Mouse (Mus musculus): ENCODE measurements around the gene Ncam1.

The Ncam1 gene

GRCm38 (mm10) chr9:49509628-49510027 is 289.1 kb downstream of the Ncam1 start:
- DNase-seq (ENCODE audit: low read depth, low spot score): no peak

DNA sequence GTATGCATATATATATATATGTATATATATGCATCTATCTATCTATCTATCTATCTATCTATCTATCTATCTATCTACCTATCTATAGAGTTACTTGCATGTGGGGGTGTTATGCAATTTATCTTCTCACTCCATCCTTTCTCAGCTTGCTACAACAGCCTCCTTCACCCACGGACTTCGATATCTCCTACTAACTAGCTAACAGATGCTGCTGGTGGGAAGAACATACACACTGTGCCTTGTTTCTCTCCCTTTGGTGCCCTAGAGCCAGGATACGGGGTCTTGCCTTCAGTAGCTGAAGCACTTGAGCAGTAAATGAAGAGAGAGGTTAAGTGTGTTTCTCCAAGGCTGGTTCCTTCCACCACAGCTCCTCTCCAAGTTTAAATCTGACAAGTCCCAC is 289.6 kb downstream of the Ncam1 start:
- DNase-seq (ENCODE audit: low read depth, low spot score): no peak

- no peak for DNase-seq (ENCODE audit: low read depth, low spot score)
Measured at GRCm38 (mm10) chr9:49507829-49508585, 290.7 kb downstream of the Ncam1 start.

GRCm38 (mm10) chr9:49504658-49505057 is 294.1 kb downstream of the Ncam1 start:
- no peak for DNase-seq (ENCODE audit: low read depth, low spot score)

DNA sequence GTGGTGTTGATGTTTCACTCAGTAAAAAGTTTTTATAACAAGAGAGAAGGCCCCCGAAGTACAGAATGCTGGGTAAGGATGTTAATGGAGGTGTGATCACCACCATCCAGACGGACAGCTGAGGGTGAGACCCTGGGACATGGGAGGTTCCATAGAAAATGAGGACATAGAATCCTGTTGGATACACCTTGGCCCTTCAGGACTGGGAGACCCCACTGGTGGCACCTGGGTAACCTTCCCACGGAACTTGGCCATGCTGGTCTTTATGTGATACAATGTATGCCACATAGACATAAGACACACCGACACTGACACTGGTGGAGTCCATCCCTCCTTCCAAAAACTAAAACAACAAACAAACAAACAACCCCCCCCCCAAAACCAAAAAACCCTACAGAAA is 296.5 kb downstream of the Ncam1 start:
- DNase-seq (ENCODE audit: low read depth, low spot score): no peak

DNA sequence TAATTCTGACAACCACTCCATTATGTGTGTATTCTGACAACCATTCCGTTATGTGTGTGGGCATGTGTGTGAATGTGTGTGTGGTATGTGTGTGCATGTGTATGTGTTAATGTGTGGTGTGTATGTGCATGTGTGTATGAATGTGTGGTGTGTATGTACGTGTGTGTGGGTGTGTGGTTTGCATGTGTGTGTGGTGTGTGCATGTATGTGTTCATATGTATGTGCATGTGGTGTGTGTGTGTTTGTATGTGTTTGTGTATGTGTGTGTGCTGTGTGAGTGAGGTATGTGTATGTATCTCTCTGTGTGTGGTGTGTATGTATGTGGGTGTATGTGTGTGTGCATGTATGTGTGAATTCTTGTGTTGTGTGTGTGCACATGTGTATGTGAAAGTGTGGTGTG is 298.8 kb downstream of the Ncam1 start:
- DNase-seq (ENCODE audit: low read depth, low spot score): no peak

GRCm38 (mm10) chr9:49493979-49494649 is 304.6 kb downstream of the Ncam1 start:
- DNase-seq (ENCODE audit: low read depth, low spot score): no peak

DNA sequence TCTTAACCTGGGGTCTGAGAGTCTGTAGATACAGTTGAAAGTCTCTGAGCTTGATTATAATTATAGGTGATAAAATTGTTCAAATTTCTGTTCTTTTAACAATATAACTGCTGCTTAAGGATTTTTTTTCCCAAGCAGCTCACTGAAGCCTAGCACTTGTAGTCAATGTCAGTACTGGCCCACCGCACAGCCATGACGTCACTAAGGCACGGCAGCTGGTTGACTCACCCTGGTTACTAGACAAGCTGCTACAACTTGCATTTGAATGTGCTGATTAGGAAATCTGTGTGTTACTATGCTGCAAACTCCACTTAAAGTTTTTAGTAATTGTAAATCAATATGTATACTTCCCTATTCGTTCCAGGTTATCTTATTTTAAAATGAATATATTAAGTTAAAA is 308.1 kb downstream of the Ncam1 start:
- no peak for DNase-seq (ENCODE audit: low read depth, low spot score)

DNA sequence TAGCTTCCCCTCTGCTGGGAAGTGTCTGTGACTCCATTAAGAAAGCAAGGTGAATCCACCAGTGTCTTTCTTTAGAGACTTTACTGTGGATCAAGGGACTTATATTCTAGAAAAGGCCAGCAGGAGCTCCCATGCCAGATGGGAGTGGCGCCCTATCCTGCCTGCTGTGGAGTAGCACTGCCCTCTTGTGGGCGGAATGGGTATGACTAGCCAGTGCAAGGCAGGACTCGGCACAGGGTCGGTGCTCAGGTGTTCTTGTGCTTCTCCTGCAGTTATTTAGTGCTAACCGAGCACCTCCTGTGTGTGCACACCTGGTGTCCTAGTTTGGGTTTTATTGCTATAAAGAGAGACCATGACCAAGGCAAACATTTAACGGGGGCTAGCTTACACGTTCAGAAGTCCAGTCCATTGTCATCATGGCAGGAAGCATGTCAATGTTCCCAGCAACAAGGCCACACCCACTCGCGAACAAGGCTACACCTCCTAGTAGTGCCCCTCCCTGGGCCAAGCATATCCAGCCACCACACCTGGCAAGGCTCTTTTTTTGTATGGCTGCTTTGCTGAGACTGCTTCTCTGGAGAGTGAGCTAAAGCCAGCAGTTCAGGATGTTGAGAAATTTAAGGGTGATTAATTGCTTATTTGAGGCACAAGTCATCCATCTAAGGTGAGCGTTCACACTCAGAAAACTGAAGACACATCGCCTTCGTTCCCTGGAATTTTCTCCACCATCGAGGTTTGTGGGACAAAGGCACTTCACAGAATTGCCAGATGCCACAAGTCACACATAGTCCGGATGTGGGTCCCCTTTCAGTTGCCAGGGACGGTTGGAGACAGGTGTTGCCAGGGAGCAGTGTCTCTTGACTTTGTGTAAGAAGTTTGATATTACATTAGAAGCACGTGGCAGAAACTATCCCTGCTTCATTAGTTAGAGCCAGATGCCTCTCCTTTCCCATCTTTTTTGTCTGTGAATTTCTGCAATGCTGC is 309.5 kb downstream of the Ncam1 start:
- peak; percentile 48 for DNase-seq (ENCODE audit: low read depth, low spot score)

DNA sequence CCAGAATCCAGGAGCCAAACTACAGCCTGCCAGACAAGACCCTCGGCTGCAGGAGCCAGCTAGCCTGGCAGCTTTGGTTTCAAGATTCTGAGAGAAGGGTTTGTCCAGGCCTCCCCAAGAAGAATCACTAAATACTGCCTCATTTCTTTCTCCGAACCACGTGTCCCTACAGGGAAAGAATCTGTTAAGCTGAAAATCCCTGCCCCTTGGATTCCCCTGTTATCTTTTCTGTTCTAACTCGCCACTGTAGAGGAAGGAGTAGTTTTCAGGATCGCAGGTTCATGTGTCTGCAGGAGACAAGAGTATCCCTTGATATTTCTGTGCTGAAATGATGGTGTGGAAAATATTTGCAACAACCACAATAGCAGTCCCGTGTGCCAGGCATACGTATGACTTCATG is 310.5 kb downstream of the Ncam1 start:
- DNase-seq (ENCODE audit: low read depth, low spot score): no peak

GRCm38 (mm10) chr9:49487657-49487943 is 311.1 kb downstream of the Ncam1 start:
- DNase-seq (ENCODE audit: low read depth, low spot score): no peak

GRCm38 (mm10) chr9:49486805-49487656 is 311.7 kb downstream of the Ncam1 start:
- DNase-seq (ENCODE audit: low read depth, low spot score): no peak

DNA sequence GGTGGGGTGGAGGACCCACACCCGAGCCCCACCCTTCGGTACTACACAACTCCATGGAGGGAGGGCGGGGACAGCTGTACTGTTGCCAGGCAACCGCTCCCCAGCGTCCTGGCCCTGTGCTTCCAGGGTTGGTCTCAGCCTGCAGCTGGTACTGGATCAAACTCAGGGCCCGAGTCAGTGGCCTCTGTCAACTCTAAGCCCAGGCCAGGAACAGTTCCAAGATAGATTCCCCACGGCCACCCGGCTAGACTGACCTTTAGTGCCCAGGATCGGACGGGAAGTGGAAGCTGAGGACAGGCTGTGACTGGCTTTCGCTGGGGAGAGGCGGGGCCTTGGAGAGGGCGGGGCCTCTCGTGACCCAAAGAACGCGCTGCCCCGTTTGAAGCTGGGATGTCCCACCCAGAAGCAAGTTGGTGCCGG is 312.8 kb downstream of the Ncam1 start, which contains the start of gene Ttc12:
Ttc12 (minus strand) TSS at position 334 of the 420 bp plus-strand sequence.
- peak; percentile 71 for DNase-seq (ENCODE audit: low read depth, low spot score)

DNA sequence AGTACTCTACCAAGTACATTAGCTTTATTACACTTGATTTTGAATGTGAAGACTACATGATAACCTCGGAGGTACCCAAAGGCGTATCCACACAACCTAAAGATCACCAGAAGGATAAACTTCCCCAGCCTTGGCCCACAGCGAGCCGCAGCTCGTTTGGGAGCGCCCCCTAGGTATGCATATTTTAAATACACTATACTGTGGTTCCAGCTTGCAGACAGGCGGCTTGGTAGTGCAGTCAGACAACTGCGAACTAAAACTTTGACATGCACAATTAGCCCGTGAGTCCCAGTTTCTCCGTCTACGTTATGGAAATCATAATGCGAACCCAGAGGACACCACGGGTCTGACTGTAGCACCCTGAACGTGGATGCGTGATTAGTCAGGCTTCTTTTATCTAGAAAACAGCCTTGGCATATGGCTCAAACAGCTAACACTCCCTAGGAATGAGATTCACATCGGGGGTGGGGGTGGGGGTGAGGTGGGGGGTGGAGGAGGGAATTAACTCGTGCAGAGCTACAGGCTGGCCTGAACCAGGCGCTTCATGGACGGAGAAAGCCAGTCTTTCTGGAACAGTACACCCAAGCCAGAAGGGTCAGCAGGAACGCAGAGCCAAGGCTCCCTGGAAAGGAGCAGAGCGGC is 313.4 kb downstream of the Ncam1 start:
- no peak for DNase-seq (ENCODE audit: low read depth, low spot score)

DNA sequence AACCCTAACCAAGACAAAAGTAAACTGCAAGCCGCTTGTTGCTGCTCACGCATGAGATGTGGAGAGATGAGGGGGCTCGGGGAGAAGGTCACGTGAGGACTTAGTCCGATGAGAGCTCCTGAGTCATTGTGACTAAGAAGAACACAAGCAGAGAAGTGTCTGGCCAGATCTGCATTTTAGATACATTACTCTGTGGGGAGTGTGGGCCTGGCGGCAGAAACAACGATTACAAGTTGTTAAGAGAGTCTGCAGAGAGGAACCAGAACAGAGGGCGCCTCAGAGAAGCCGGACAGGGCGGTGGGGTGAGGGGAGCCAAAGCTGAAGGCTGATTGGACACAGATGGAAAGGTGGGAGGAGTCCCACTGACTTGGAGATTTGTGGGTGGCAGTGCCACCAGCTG is 315.4 kb downstream of the Ncam1 start:
- no peak for DNase-seq (ENCODE audit: low read depth, low spot score)

GRCm38 (mm10) chr9:49472126-49472525 is 326.6 kb downstream of the Ncam1 start:
- no peak for DNase-seq (ENCODE audit: low read depth, low spot score)

- no peak for DNase-seq (ENCODE audit: low read depth, low spot score)
Measured at GRCm38 (mm10) chr9:49470946-49471345, 327.8 kb downstream of the Ncam1 start.

GRCm38 (mm10) chr9:49470006-49470405 is 328.7 kb downstream of the Ncam1 start:
- DNase-seq (ENCODE audit: low read depth, low spot score): no peak

DNA sequence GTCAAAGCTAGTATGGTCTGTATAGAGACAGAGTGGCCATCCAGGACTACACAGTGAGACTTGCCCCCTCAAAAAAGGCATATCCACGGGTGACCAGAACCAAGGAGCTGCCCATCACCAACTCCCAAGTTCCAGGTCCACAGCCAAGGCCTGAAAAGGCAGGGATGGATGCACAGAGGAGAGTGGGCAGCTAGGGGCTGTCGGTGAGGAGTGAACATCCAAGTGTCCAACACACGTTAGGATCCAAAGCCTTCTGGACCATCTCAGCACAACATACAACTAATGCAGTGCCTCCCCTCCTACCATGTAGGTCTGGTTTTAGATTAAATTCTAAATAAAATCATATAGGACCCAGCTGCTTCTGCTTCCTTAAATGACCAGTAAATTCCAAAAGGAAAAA is 342.6 kb downstream of the Ncam1 start:
- DNase-seq (ENCODE audit: low read depth, low spot score): no peak

DNA sequence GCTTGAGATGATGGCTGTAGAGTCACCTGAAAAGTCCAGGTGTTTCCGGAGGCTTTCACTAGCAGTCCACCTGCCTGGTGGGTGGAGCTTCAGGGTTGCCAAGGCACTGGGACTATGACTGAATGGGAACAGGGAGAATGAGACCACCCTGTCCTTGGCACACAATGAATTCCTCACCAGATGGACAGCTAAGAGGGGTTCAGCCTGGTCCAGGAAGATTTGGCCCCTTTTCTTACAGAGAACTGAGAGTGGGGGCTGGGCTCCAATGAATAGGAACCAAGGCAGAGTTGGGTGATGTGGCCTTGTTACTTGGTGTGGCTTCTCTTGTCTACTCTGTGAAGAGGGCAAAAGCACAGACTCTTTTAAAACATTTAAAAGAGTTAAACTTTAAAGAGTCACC is 346.3 kb downstream of the Ncam1 start:
- no peak for DNase-seq (ENCODE audit: low read depth, low spot score)
